Mouse (Mus musculus): ENCODE data around the gene Dnajc19. TPM values are rescaled to one million over a fixed set of nuclear protein-coding genes. Genes with fewer than 3 reads are reported as not detected.

The Dnajc19 gene
- total and polyA plus RNA-seq, 3 experiments = 143 to 166 TPM; not detected in 1

DNA sequence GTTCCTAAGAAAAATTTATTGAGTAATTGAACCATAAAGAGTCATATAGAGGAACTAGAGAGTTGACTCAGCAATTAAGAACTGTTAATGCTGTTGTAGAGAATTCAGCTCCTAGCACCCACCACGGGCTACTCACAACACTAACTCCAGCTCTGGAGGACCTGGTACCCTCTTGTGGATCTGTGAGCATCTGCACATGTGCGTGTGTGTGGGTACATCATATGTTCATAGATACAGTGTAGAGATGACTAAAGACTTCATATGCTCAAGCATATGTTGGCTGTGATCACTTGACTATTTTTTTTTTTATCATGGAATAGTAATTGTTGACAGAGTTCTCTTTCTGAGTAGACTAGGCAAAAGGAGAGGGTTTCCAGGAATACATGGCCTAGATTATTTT is 18.8 kb downstream of the Dnajc19 start:
- no peak overlapping the region for H3K4me3 ChIP-seq (ENCODE audit: control insufficient read depth in 1 of 2, insufficient read depth in 1 of 2, low read depth in 2 of 2, low read length in 2 of 2)
- TF ChIP-seq POLR2AphosphoS2 (IDR thresholded peaks at IDR 0.05; ENCODE audit: low read length) (no peak), MAFK (IDR thresholded peaks at IDR 0.05; ENCODE audit: borderline replicate concordance, low read depth, low read length) (no peak), EP300 (IDR thresholded peaks at IDR 0.05; ENCODE audit: low read depth in 1 of 2, low read length in 2 of 2) (no peak), USF1 (IDR thresholded peaks at IDR 0.05; ENCODE audit: low read depth, low read length) (no peak), MYB (IDR thresholded peaks at IDR 0.05; ENCODE audit: low read depth, low read length) (no peak), USF2 (IDR thresholded peaks at IDR 0.05; ENCODE audit: borderline replicate concordance in 1 of 2, insufficient read depth in 1 of 2, low read depth in 1 of 2, low read length in 2 of 2) (no peak), BHLHE40 (IDR thresholded peaks at IDR 0.05; ENCODE audit: borderline replicate concordance, low read depth, low read length) (no peak), KAT2A (conservative IDR thresholded peaks at IDR 0.05; ENCODE audit: low read depth, low read length) (no peak), MYC (IDR thresholded peaks at IDR 0.05; ENCODE audit: low read depth, low read length) (no peak), GATA1 (IDR thresholded peaks at IDR 0.05; ENCODE audit: low read depth, low read length) (no peak), CTCF (IDR thresholded peaks at IDR 0.05 in 2 of 3, conservative IDR thresholded peaks at IDR 0.05 in 1 of 3; ENCODE audit: control insufficient read depth in 1 of 3, insufficient read depth in 1 of 3, low read depth in 2 of 3, low read length in 3 of 3, poor library complexity in 1 of 3, severe bottlenecking in 1 of 3) (no peak), MAX (IDR thresholded peaks at IDR 0.05; ENCODE audit: low read length) (no peak), RAD21 (IDR thresholded peaks at IDR 0.05; ENCODE audit: low read depth, low read length) (no peak)
- H3K27ac ChIP-seq (ENCODE audit: control insufficient read depth, low read depth, low read length) = no peak overlapping the region
- H3K27me3 ChIP-seq (ENCODE audit: control insufficient read depth in 1 of 2, insufficient read depth in 2 of 2, low read length in 2 of 2) = no peaks in the 10 kb centered on the region
- no peak for DNase-seq (ENCODE audit: low read depth, low spot score)
- no peaks in the 10 kb centered on the region for H3K4me1 ChIP-seq (ENCODE audit: control insufficient read depth in 1 of 2, insufficient read depth in 2 of 2, low read length in 2 of 2)
- no peaks in the 10 kb centered on the region for H3K9me3 ChIP-seq (replicated peaks; ENCODE audit: insufficient read depth, low read length)
- H3K9ac ChIP-seq (ENCODE audit: control insufficient read depth, low read depth, low read length, poor library complexity, severe bottlenecking) = no peak overlapping the region
- peaks cover 0 to 54% of the 10 kb centered on the region in 2 experiments; a peak in 2 of 4 replicates for H3K36me3 ChIP-seq (ENCODE audit: control insufficient read depth in 1 of 2, insufficient read depth in 2 of 2, low read length in 2 of 2)
- no peaks in the 10 kb centered on the region for H3K79me2 ChIP-seq (ENCODE audit: control insufficient read depth, insufficient read depth, low read length, poor library complexity)

DNA sequence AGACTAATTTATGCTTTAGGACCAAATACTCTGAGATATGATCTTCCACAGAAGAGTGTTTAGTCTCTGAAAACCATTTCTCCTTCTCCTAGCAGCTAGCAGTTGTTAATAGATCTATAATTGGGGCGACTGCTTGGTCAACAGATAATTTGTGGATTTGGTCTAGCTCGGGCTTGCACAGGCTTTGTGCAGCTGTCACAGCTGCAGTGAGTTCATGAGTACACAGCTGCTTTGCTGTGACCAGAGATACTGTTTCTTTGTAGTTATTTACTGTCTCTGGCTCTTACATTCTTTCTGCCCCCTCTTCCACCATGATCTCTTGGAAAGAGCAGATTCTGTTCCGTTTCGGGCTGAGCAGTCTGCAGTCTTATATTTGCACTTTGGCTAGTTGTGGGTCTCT is 39.1 kb downstream of the Dnajc19 start:
- Histone ChIP-seq H3K9ac (ENCODE audit: control insufficient read depth, low read depth, low read length, poor library complexity, severe bottlenecking) (no peak overlapping the region), H3K27ac (ENCODE audit: control insufficient read depth, low read depth, low read length) (no peak overlapping the region), H3K79me2 (ENCODE audit: control insufficient read depth, insufficient read depth, low read length, poor library complexity) (peaks cover 35% of the 10 kb centered on the region), H3K4me3 (ENCODE audit: control insufficient read depth in 1 of 2, insufficient read depth in 1 of 2, low read depth in 2 of 2, low read length in 2 of 2) (no peak overlapping the region), H3K27me3 (ENCODE audit: control insufficient read depth in 1 of 2, insufficient read depth in 2 of 2, low read length in 2 of 2) (no peaks in the 10 kb centered on the region), H3K36me3 (ENCODE audit: control insufficient read depth in 1 of 2, insufficient read depth in 2 of 2, low read length in 2 of 2) (peaks cover 10 to 52% of the 10 kb centered on the region in 2 experiments), H3K9me3 (replicated peaks; ENCODE audit: insufficient read depth, low read length) (no peaks in the 10 kb centered on the region), H3K4me1 (ENCODE audit: control insufficient read depth in 1 of 2, insufficient read depth in 2 of 2, low read length in 2 of 2) (peaks cover 1 to 7% of the 10 kb centered on the region in 2 experiments; a peak in 3 of 4 replicates)
- no peak for DNase-seq (ENCODE audit: low read depth, low spot score)
- TF ChIP-seq POLR2AphosphoS2 (IDR thresholded peaks at IDR 0.05; ENCODE audit: low read length) = no peak

DNA sequence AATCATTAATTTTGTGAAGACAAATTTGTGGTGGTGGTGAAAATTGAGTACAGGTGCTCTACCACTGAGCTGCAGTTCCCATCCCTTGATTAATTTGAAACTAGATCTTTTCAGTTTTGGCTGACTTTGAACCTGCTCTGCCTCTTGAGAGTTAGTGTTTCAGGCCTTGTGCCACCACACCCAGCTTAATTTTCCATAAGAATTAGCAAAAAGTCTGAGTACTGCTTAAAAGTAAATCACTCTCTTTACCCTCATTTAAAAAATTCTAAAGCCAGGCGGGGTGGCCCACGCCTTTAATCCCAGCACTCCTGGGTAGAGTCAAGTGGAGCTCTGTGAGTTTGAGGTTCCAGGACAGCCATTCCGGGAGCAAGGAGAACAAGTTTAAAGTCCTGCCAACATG is 45.4 kb downstream of the Dnajc19 start:
- H3K36me3 ChIP-seq (ENCODE audit: control insufficient read depth in 1 of 2, insufficient read depth in 2 of 2, low read length in 2 of 2) = peaks cover 12 to 60% of the 10 kb centered on the region in 2 experiments
- H3K9ac ChIP-seq (ENCODE audit: control insufficient read depth, low read depth, low read length, poor library complexity, severe bottlenecking) = no peak overlapping the region
- H3K4me1 ChIP-seq (ENCODE audit: control insufficient read depth in 1 of 2, insufficient read depth in 2 of 2, low read length in 2 of 2) = peaks cover 30 to 32% of the 10 kb centered on the region in 2 experiments
- H3K79me2 ChIP-seq (ENCODE audit: control insufficient read depth, insufficient read depth, low read length, poor library complexity) = peaks cover 74% of the 10 kb centered on the region
- no peak for DNase-seq (ENCODE audit: low read depth, low spot score)
- no peak overlapping the region for H3K4me3 ChIP-seq (ENCODE audit: control insufficient read depth in 1 of 2, insufficient read depth in 1 of 2, low read depth in 2 of 2, low read length in 2 of 2)
- H3K27ac ChIP-seq (ENCODE audit: control insufficient read depth, low read depth, low read length) = no peak overlapping the region
- no peaks in the 10 kb centered on the region for H3K9me3 ChIP-seq (replicated peaks; ENCODE audit: insufficient read depth, low read length)
- H3K27me3 ChIP-seq (ENCODE audit: control insufficient read depth in 1 of 2, insufficient read depth in 2 of 2, low read length in 2 of 2) = no peaks in the 10 kb centered on the region
- TF ChIP-seq ZC3H11A (IDR thresholded peaks at IDR 0.05; ENCODE audit: low read depth, low read length) (no peak), UBTF (IDR thresholded peaks at IDR 0.05; ENCODE audit: borderline replicate concordance, insufficient read depth, low read depth, low read length) (no peak), GABPA (IDR thresholded peaks at IDR 0.05; ENCODE audit: low read depth, low read length) (no peak), MAFK (IDR thresholded peaks at IDR 0.05; ENCODE audit: borderline replicate concordance, low read depth, low read length) (no peak), SMC3 (IDR thresholded peaks at IDR 0.05; ENCODE audit: low read depth, low read length) (no peak), EP300 (IDR thresholded peaks at IDR 0.05; ENCODE audit: low read depth in 1 of 2, low read length in 2 of 2) (no peak), BHLHE40 (IDR thresholded peaks at IDR 0.05; ENCODE audit: borderline replicate concordance, low read depth, low read length) (no peak), JUND (IDR thresholded peaks at IDR 0.05; ENCODE audit: low read depth, low read length) (no peak), MYC (IDR thresholded peaks at IDR 0.05; ENCODE audit: low read depth, low read length) (no peak), MAZ (IDR thresholded peaks at IDR 0.05; ENCODE audit: low read depth, low read length) (no peak), ZNF384 (IDR thresholded peaks at IDR 0.05; ENCODE audit: low read depth, low read length) (no peak), ETS1 (IDR thresholded peaks at IDR 0.05; ENCODE audit: low read depth, low read length) (no peak), HCFC1 (IDR thresholded peaks at IDR 0.05; ENCODE audit: low read depth, low read length) (no peak), ELF1 (IDR thresholded peaks at IDR 0.05; ENCODE audit: low read depth, low read length) (no peak), TCF12 (IDR thresholded peaks at IDR 0.05; ENCODE audit: low read depth, low read length) (no peak), MXI1 (IDR thresholded peaks at IDR 0.05; ENCODE audit: low read depth, low read length) (no peak), TBP (IDR thresholded peaks at IDR 0.05; ENCODE audit: low read depth, low read length) (no peak), USF2 (IDR thresholded peaks at IDR 0.05; ENCODE audit: borderline replicate concordance in 1 of 2, insufficient read depth in 1 of 2, low read depth in 1 of 2, low read length in 2 of 2) (no peak)
